Mouse (Mus musculus): ENCODE data around the gene Creb3l2. TPM values are rescaled to one million over a fixed set of nuclear protein-coding genes. Genes with fewer than 3 reads are reported as not detected.

The Creb3l2 gene
- polyA plus RNA-seq, 1 experiment from 2014 or later = 3.6 TPM

- H3K9ac ChIP-seq (ENCODE audit: low read depth, low read length) = no peak overlapping the region
- H3K27ac ChIP-seq (ENCODE audit: low read length) = no peak overlapping the region
- H3K36me3 ChIP-seq (ENCODE audit: control insufficient read depth, insufficient read depth) = peaks cover 3% of the 10 kb centered on the region
- no peak for ATAC-seq (ENCODE audit: low read depth)
- no peak overlapping the region for H3K4me2 ChIP-seq (ENCODE audit: low read depth, low read length)
- 49% methylated on average over 5 of the region's 5 CpGs for WGBS (ENCODE audit: insufficient replicate concordance)
- H3K4me1 ChIP-seq (ENCODE audit: control insufficient read depth, low read depth, low read length) = no peaks in the 10 kb centered on the region
- H3K9me3 ChIP-seq (replicated peaks; ENCODE audit: control insufficient read depth, low read length) = no peaks in the 10 kb centered on the region
- H3K27me3 ChIP-seq (ENCODE audit: control insufficient read depth, insufficient read depth, low read depth, low read length) = no peaks in the 10 kb centered on the region
- H3K4me3 ChIP-seq (ENCODE audit: low read depth, low read length) = no peak overlapping the region
Measured at GRCm38 (mm10) chr6:37336831-37337260, 105.1 kb downstream of the Creb3l2 start.

- Histone ChIP-seq H3K27me3 (ENCODE audit: control insufficient read depth, insufficient read depth, low read depth, low read length) (no peaks in the 10 kb centered on the region), H3K36me3 (ENCODE audit: control insufficient read depth, insufficient read depth) (peaks cover 3% of the 10 kb centered on the region), H3K4me3 (ENCODE audit: low read depth, low read length) (no peak overlapping the region), H3K9me3 (replicated peaks; ENCODE audit: control insufficient read depth, low read length) (no peaks in the 10 kb centered on the region), H3K27ac (ENCODE audit: low read length) (no peak overlapping the region), H3K9ac (ENCODE audit: low read depth, low read length) (no peak overlapping the region), H3K4me1 (ENCODE audit: control insufficient read depth, low read depth, low read length) (no peaks in the 10 kb centered on the region), H3K4me2 (ENCODE audit: low read depth, low read length) (no peak overlapping the region)
- WGBS (ENCODE audit: insufficient replicate concordance) = 71% methylated on average over 7 of the region's 7 CpGs
- ATAC-seq (ENCODE audit: low read depth) = no peak
Measured at GRCm38 (mm10) chr6:37336381-37336780, 105.6 kb downstream of the Creb3l2 start.

GRCm38 (mm10) chr6:37332846-37333245 is 109.1 kb downstream of the Creb3l2 start:
- Histone ChIP-seq H3K4me2 (ENCODE audit: low read depth, low read length) (no peak overlapping the region), H3K4me3 (ENCODE audit: low read depth, low read length) (no peak overlapping the region), H3K27ac (ENCODE audit: low read length) (no peak overlapping the region), H3K9ac (ENCODE audit: low read depth, low read length) (no peak overlapping the region), H3K9me3 (replicated peaks; ENCODE audit: control insufficient read depth, low read length) (no peaks in the 10 kb centered on the region), H3K27me3 (ENCODE audit: control insufficient read depth, insufficient read depth, low read depth, low read length) (no peaks in the 10 kb centered on the region), H3K36me3 (ENCODE audit: control insufficient read depth, insufficient read depth) (peaks cover 3% of the 10 kb centered on the region), H3K4me1 (ENCODE audit: control insufficient read depth, low read depth, low read length) (no peaks in the 10 kb centered on the region)
- no peak for ATAC-seq (ENCODE audit: low read depth)
- WGBS (ENCODE audit: insufficient replicate concordance) = 78% methylated on average over 10 of the region's 10 CpGs

- Histone ChIP-seq H3K4me2 (ENCODE audit: low read depth, low read length) (no peak overlapping the region), H3K27me3 (ENCODE audit: control insufficient read depth, insufficient read depth, low read depth, low read length) (no peaks in the 10 kb centered on the region), H3K9me3 (replicated peaks; ENCODE audit: control insufficient read depth, low read length) (no peaks in the 10 kb centered on the region), H3K9ac (ENCODE audit: low read depth, low read length) (no peak overlapping the region), H3K4me1 (ENCODE audit: control insufficient read depth, low read depth, low read length) (no peaks in the 10 kb centered on the region), H3K36me3 (ENCODE audit: control insufficient read depth, insufficient read depth) (peaks cover 3% of the 10 kb centered on the region), H3K4me3 (ENCODE audit: low read depth, low read length) (no peak overlapping the region), H3K27ac (ENCODE audit: low read length) (no peak overlapping the region)
- no peak for ATAC-seq (ENCODE audit: low read depth)
- WGBS (ENCODE audit: insufficient replicate concordance) = 48% methylated on average over 5 of the region's 5 CpGs
Measured at GRCm38 (mm10) chr6:37329901-37330864, 111.8 kb downstream of the Creb3l2 start.

GRCm38 (mm10) chr6:37329376-37329775 is 112.6 kb downstream of the Creb3l2 start:
- Histone ChIP-seq H3K27me3 (ENCODE audit: control insufficient read depth, insufficient read depth, low read depth, low read length) (no peaks in the 10 kb centered on the region), H3K9ac (ENCODE audit: low read depth, low read length) (no peak overlapping the region), H3K36me3 (ENCODE audit: control insufficient read depth, insufficient read depth) (peaks cover 3% of the 10 kb centered on the region), H3K27ac (ENCODE audit: low read length) (no peak overlapping the region), H3K4me1 (ENCODE audit: control insufficient read depth, low read depth, low read length) (no peaks in the 10 kb centered on the region), H3K9me3 (replicated peaks; ENCODE audit: control insufficient read depth, low read length) (no peaks in the 10 kb centered on the region), H3K4me2 (ENCODE audit: low read depth, low read length) (no peak overlapping the region), H3K4me3 (ENCODE audit: low read depth, low read length) (no peak overlapping the region)
- WGBS (ENCODE audit: insufficient replicate concordance) = 65% methylated on average over 3 of the region's 3 CpGs
- ATAC-seq (ENCODE audit: low read depth) = no peak

GRCm38 (mm10) chr6:37328671-37329070 is 113.3 kb downstream of the Creb3l2 start:
- no peak for ATAC-seq (ENCODE audit: low read depth)
- WGBS (ENCODE audit: insufficient replicate concordance) = 63% methylated on average over 7 of the region's 7 CpGs

GRCm38 (mm10) chr6:37327519-37327918 is 114.4 kb downstream of the Creb3l2 start:
- no peak for ATAC-seq (ENCODE audit: low read depth)
- Histone ChIP-seq H3K9me3 (replicated peaks; ENCODE audit: control insufficient read depth, low read length) (no peaks in the 10 kb centered on the region), H3K27me3 (ENCODE audit: control insufficient read depth, insufficient read depth, low read depth, low read length) (no peaks in the 10 kb centered on the region), H3K4me3 (ENCODE audit: low read depth, low read length) (no peak overlapping the region), H3K27ac (ENCODE audit: low read length) (no peak overlapping the region), H3K4me1 (ENCODE audit: control insufficient read depth, low read depth, low read length) (no peaks in the 10 kb centered on the region), H3K9ac (ENCODE audit: low read depth, low read length) (no peak overlapping the region), H3K4me2 (ENCODE audit: low read depth, low read length) (no peak overlapping the region), H3K36me3 (ENCODE audit: control insufficient read depth, insufficient read depth) (no peaks in the 10 kb centered on the region; the same call in 1 of the 2 replicates)
- WGBS (ENCODE audit: insufficient replicate concordance) = 49% methylated on average over 6 of the region's 6 CpGs

More at GRCm38 (mm10) chr6:37328671-37329070, 113.3 kb downstream of the Creb3l2 start:
- no peak overlapping the region for H3K27ac ChIP-seq (ENCODE audit: low read length)
- H3K27me3 ChIP-seq (ENCODE audit: control insufficient read depth, insufficient read depth, low read depth, low read length) = no peaks in the 10 kb centered on the region
- H3K4me1 ChIP-seq (ENCODE audit: control insufficient read depth, low read depth, low read length) = no peaks in the 10 kb centered on the region
- no peak overlapping the region for H3K4me2 ChIP-seq (ENCODE audit: low read depth, low read length)
- no peaks in the 10 kb centered on the region; the same call in 1 of the 2 replicates for H3K36me3 ChIP-seq (ENCODE audit: control insufficient read depth, insufficient read depth)
- H3K9ac ChIP-seq (ENCODE audit: low read depth, low read length) = no peak overlapping the region
- no peaks in the 10 kb centered on the region for H3K9me3 ChIP-seq (replicated peaks; ENCODE audit: control insufficient read depth, low read length)
- H3K4me3 ChIP-seq (ENCODE audit: low read depth, low read length) = no peak overlapping the region

- WGBS (ENCODE audit: insufficient replicate concordance) = 48% methylated on average over 8 of the region's 8 CpGs
- Histone ChIP-seq H3K9me3 (replicated peaks; ENCODE audit: control insufficient read depth, low read length) (no peaks in the 10 kb centered on the region), H3K27me3 (ENCODE audit: control insufficient read depth, insufficient read depth, low read depth, low read length) (no peaks in the 10 kb centered on the region), H3K4me1 (ENCODE audit: control insufficient read depth, low read depth, low read length) (no peaks in the 10 kb centered on the region), H3K36me3 (ENCODE audit: control insufficient read depth, insufficient read depth) (no peaks in the 10 kb centered on the region; the same call in 1 of the 2 replicates), H3K9ac (ENCODE audit: low read depth, low read length) (no peak overlapping the region), H3K27ac (ENCODE audit: low read length) (no peak overlapping the region), H3K4me3 (ENCODE audit: low read depth, low read length) (no peak overlapping the region), H3K4me2 (ENCODE audit: low read depth, low read length) (no peak overlapping the region)
- no peak for ATAC-seq (ENCODE audit: low read depth)
Measured at GRCm38 (mm10) chr6:37326603-37326955, 115.4 kb downstream of the Creb3l2 start.

- no peak overlapping the region for H3K4me3 ChIP-seq (ENCODE audit: low read depth, low read length)
- no peaks in the 10 kb centered on the region for H3K36me3 ChIP-seq (ENCODE audit: control insufficient read depth, insufficient read depth)
- WGBS (ENCODE audit: insufficient replicate concordance) = 71% methylated on average over 9 of the region's 9 CpGs
- H3K9me3 ChIP-seq (replicated peaks; ENCODE audit: control insufficient read depth, low read length) = no peaks in the 10 kb centered on the region
- no peak for ATAC-seq (ENCODE audit: low read depth)
- H3K27ac ChIP-seq (ENCODE audit: low read length) = no peak overlapping the region
- no peaks in the 10 kb centered on the region for H3K27me3 ChIP-seq (ENCODE audit: control insufficient read depth, insufficient read depth, low read depth, low read length)
- H3K9ac ChIP-seq (ENCODE audit: low read depth, low read length) = no peak overlapping the region
- no peak overlapping the region for H3K4me2 ChIP-seq (ENCODE audit: low read depth, low read length)
- H3K4me1 ChIP-seq (ENCODE audit: control insufficient read depth, low read depth, low read length) = no peaks in the 10 kb centered on the region
Measured at GRCm38 (mm10) chr6:37325906-37326602, 115.9 kb downstream of the Creb3l2 start.
